Mouse (Mus musculus): ENCODE measurements around the gene Psma6.
"Not testable (repeated sequence)": the region's sequence is repeated elsewhere in the genome, so short reads cannot be mapped to it uniquely, and the experiment has no call there.

GRCm38 (mm10) chr12:55343045-55343444 lies 41.0 kb upstream of the Psma6 start:
- not testable (repeated sequence) for TF ChIP-seq TAL1, GATA1 (IDR thresholded peaks at IDR 0.05; ENCODE audit: low read length)
